Mouse (Mus musculus) G1E (cell line): Measurements from ENCODE around the gene Ccl28. TPM values are rescaled to one million over a fixed set of nuclear protein-coding genes. Genes with fewer than 3 reads are reported as not detected.
"Not testable (repeated sequence)": the region's sequence is repeated elsewhere in the genome, so short reads cannot be mapped to it uniquely, and the experiment has no call there.

ENCODE experiments used
- ATAC-seq: 2 replicates; pipeline ENCODE4 v1.8.0; 2016; ENCODE audit warnings: mild to moderate bottlenecking; ENCODE audit not compliant: insufficient number of reproducible peaks, poor library complexity, low FRiP score, severe bottlenecking; ENCODE audit errors: extremely low read depth
- DNase-seq: peaks from one replicate; pipeline ENCODE4 v3.0.0; 2012; ENCODE audit warnings: low spot score
- H3K27me3 ChIP-seq: 2 replicates; pipeline ENCODE4 v1.6.1; 2012; ENCODE audit warnings: mild to moderate bottlenecking, low read length, inconsistent platforms; ENCODE audit not compliant: insufficient read depth
- H3K36me3 ChIP-seq: replicated peaks from 2 replicates; pipeline ENCODE3; 2012; ENCODE audit warnings: mild to moderate bottlenecking, inconsistent platforms
- H3K4me1 ChIP-seq: 2 replicates; pipeline ENCODE4 v1.6.1; 2012; ENCODE audit warnings: low read depth, low read length, inconsistent platforms, mixed read lengths; ENCODE audit not compliant: insufficient read depth
- H3K4me3 ChIP-seq: 2 replicates; pipeline ENCODE4 v1.5.1; 2012; ENCODE audit warnings: low read depth, mild to moderate bottlenecking, inconsistent platforms, low read length, moderate library complexity, mixed read lengths
- H3K9me3 ChIP-seq: replicated peaks from 2 replicates; pipeline ENCODE4 v1.6.1; 2012; ENCODE audit warnings: inconsistent platforms
- CTCF ChIP-seq: IDR thresholded peaks from 2 replicates; pipeline ENCODE4 v1.5.1; 2012; ENCODE audit warnings: low read depth, low read length, inconsistent platforms, mixed read lengths
- GATA1 ChIP-seq: IDR thresholded peaks from 2 replicates; pipeline ENCODE4 v1.6.1; 2012; ENCODE audit warnings: borderline replicate concordance, low read length, inconsistent platforms, mixed read lengths
- GATA2 ChIP-seq: IDR thresholded peaks from 2 replicates; pipeline ENCODE4 v1.6.1; 2012; ENCODE audit warnings: low read depth, low read length, inconsistent platforms, borderline replicate concordance
- POLR2AphosphoS5 ChIP-seq: IDR thresholded peaks from 2 replicates; pipeline ENCODE4 v1.6.1; 2012; ENCODE audit warnings: low read depth, low read length, inconsistent platforms; ENCODE audit not compliant: insufficient replicate concordance
- TAL1 ChIP-seq: conservative IDR thresholded peaks from 2 replicates; pipeline ENCODE4 v1.6.1; 2012; ENCODE audit warnings: low read depth, low read length, inconsistent platforms, mixed read lengths
- polyA plus RNA-seq: library from polyadenylated mRNA; stranded (reverse); fragments of >175 nt; gene quantifications from 2 replicates; pipeline ENCODE4 v1.2.3, GENCODE M21; 2012
- total RNA-seq, 2 experiments: library from RNA; stranded (forward) in 1 of 2; stranded (reverse) in 1 of 2; fragments of 200-1000 nt in 1 of 2; fragments of >200 nt in 1 of 2; fragmentation: Nextera tagmentation in 1 of 2; gene quantifications; 2 replicates each; pipeline ENCODE4 v1.2.3; 2014 to 2017

The Ccl28 gene
- total and polyA plus RNA-seq, 3 experiments, result 0.05 TPM; not detected in 2

DNA sequence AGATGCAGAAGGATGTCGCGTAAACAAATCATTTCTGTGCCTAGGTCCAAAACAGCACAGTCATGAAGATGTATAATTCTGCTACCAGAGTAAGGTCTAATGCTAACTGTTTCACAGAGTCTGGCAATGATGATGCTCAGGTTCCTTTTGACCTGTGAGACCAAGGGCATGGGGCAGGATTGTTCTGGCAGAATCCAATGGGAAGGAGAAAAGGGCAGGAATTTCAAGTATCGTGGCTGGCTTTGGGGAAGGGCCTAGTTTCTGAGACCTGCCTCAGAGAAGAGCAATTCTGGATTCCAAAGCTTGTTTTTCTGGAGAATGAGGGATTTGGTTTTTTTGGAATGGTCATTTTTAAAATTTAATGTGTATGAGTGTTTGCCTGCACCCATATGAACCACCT lies 4.8 kb upstream of the Ccl28 start:
- peaks cover 36% of the 10 kb centered on the region for H3K36me3 ChIP-seq
- no peak for DNase-seq
- H3K27me3 ChIP-seq, result peaks cover 25% of the 10 kb centered on the region
- no peak overlapping the region for H3K4me3 ChIP-seq
- no peaks in the 10 kb centered on the region for H3K9me3 ChIP-seq
- no peaks in the 10 kb centered on the region for H3K4me1 ChIP-seq
- no peak for ATAC-seq
- TF ChIP-seq CTCF (no peak), GATA1 (no peak), GATA2 (no peak), POLR2AphosphoS5 (no peak), TAL1 (no peak)

DNA sequence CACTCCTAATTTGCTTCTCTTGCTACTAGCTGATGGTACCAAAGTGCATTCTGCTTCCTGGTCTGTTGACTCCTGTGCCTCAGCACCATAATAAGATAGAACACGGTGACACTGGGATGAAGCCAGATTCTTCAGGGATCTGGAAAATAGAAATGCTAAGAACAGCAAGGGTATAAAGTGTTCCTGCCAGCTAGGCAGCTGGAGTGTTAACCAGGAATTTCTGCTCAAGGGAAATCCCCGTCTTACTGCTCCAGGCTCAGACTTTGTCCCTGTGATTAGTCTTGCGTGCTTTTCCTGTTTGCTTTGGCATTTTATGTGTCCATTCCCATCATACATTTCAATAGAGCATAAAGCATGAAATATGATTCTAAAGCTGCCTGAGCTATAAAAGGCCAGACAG lies 3.9 kb upstream of the Ccl28 start:
- Histone ChIP-seq H3K4me3 (no peak overlapping the region), H3K4me1 (no peaks in the 10 kb centered on the region), H3K27me3 (peaks cover 29% of the 10 kb centered on the region), H3K9me3 (no peaks in the 10 kb centered on the region), H3K36me3 (peaks cover 28% of the 10 kb centered on the region)
- ATAC-seq (no peak), DNase-seq (no peak)
- TF ChIP-seq GATA1 (no peak), POLR2AphosphoS5 (no peak), TAL1 (no peak), CTCF (no peak), GATA2 (no peak)

- not testable (repeated sequence) for H3K9me3 ChIP-seq, H3K4me1 ChIP-seq, DNase-seq, H3K36me3 ChIP-seq, H3K4me3 ChIP-seq
- peak; percentile 11; the same call in 1 of the 2 replicates for TF ChIP-seq CTCF
- H3K27me3 ChIP-seq, result peaks cover 33% of the 10 kb centered on the region
- 0 out of 2 replicates have a peak, but pooled peaks have one; percentile 28 for ATAC-seq
Observed at GRCm38 (mm10) chr13:119625952-119626351, 2.3 kb downstream of the Ccl28 start.

- Histone ChIP-seq H3K4me1 (no peaks in the 10 kb centered on the region), H3K9me3 (0 out of 2 replicates have a peak, but pooled peaks cover 2% of the 10 kb centered on the region), H3K27me3 (peaks cover 12% of the 10 kb centered on the region), H3K36me3 (no peaks in the 10 kb centered on the region), H3K4me3 (no peak overlapping the region)
- no peak for TF ChIP-seq TAL1
- TF ChIP-seq GATA2, result no peak
- TF ChIP-seq GATA1, result no peak
- no peak for TF ChIP-seq POLR2AphosphoS5
- TF ChIP-seq CTCF, result no peak
- ATAC-seq (no peak), DNase-seq (no peak)
Observed at GRCm38 (mm10) chr13:119631482-119632155, 8.0 kb downstream of the Ccl28 start.

GRCm38 (mm10) chr13:119632156-119632548 lies 8.5 kb downstream of the Ccl28 start:
- no peak for ATAC-seq
- H3K4me3 ChIP-seq, result no peak overlapping the region
- H3K36me3 ChIP-seq, result no peaks in the 10 kb centered on the region
- 0 out of 2 replicates have a peak, but pooled peaks cover 2% of the 10 kb centered on the region for H3K9me3 ChIP-seq
- no peak for TF ChIP-seq GATA1
- TF ChIP-seq CTCF, result no peak
- no peak for TF ChIP-seq POLR2AphosphoS5
- TF ChIP-seq GATA2, result no peak
- TF ChIP-seq TAL1, result no peak
- no peaks in the 10 kb centered on the region for H3K4me1 ChIP-seq
- no peak for DNase-seq
- H3K27me3 ChIP-seq, result peaks cover 9% of the 10 kb centered on the region

DNA sequence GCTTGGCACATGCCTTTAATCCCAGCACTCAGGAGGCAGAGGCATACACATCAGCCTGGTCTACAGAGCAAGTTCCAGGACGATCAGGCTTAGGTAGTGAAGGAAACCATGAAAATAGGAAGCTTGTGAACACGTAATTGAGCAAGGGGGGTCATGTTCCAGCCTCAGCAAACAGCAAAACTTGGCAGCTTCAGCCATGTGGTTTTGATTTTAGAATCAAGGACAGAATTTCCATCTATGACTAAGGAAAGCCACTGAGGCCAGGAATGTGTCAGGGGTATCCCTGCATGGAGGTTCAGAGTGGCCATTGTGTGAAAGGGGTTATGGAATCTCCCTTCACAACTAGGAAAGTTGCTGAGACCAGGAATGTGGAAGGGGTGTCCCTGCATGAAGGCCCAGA lies 11.9 kb downstream of the Ccl28 start:
- 0 out of 2 replicates have a peak, but pooled peaks cover 2% of the 10 kb centered on the region for H3K9me3 ChIP-seq
- TF ChIP-seq GATA2 (no peak), CTCF (no peak), POLR2AphosphoS5 (no peak), GATA1 (no peak), TAL1 (no peak)
- peaks cover 11% of the 10 kb centered on the region for H3K27me3 ChIP-seq
- ATAC-seq (no peak), DNase-seq (no peak)
- H3K4me3 ChIP-seq, result no peak overlapping the region
- no peaks in the 10 kb centered on the region for H3K36me3 ChIP-seq
- no peaks in the 10 kb centered on the region for H3K4me1 ChIP-seq

GRCm38 (mm10) chr13:119637837-119638236 lies 14.2 kb downstream of the Ccl28 start:
- Histone ChIP-seq H3K4me3 (no peak overlapping the region), H3K4me1 (no peaks in the 10 kb centered on the region), H3K27me3 (peaks cover 14% of the 10 kb centered on the region), H3K9me3 (no peaks in the 10 kb centered on the region), H3K36me3 (no peaks in the 10 kb centered on the region)
- DNase-seq, result no peak
- ATAC-seq, result no peak
- TF ChIP-seq POLR2AphosphoS5 (no peak), GATA2 (no peak), CTCF (no peak), TAL1 (no peak), GATA1 (no peak)
